Mouse (Mus musculus) gastrocnemius, postnatal 25 days (tissue): ENCODE results near the gene Fam196a. TPM values are rescaled to one million over a fixed set of nuclear protein-coding genes. Genes with fewer than 3 reads are reported as not detected.

Experiments used
- DNase-seq: peaks from one replicate; pipeline ENCODE4 v3.0.0; 2022
- total RNA-seq, 2 experiments: library from RNA; stranded (reverse); gene quantifications; 1 replicate in 1 of 2; 2 replicates in 1 of 2; pipeline ENCODE4 v1.2.3; 2021

Gene Fam196a
- total RNA-seq, 2 experiments from 2014 or later: 0.16 to 0.18 TPM

GRCm38 (mm10) chr7:134840066-134840465 is 98.2 kb downstream of the Fam196a start:
- DNase-seq: no peak
